Mouse (Mus musculus) layer of hippocampus, adult 6 months (tissue): Measurements from ENCODE around the gene Hhipl2. TPM values are rescaled to one million over a fixed set of nuclear protein-coding genes. Genes with fewer than 3 reads are reported as not detected.

ENCODE experiments used
- long read RNA-seq, 2 experiments: library from polyadenylated mRNA; unstranded; transcript quantifications; one replicate each; pipeline ENCODE4 v2.0.0; 2019 to 2020
- polyA plus RNA-seq: library from polyadenylated mRNA; unstranded; fragments of <200 nt; fragmentation: Nextera tagmentation; gene quantifications from 2 replicates; pipeline ENCODE4 v1.2.3, GENCODE M21; 2021

Gene Hhipl2
- not detected in 2 replicates for polyA plus RNA-seq
- long read RNA-seq, experiment 1: 0 reads
- long read RNA-seq, experiment 2: 0 reads

GRCm38 (mm10) chr1:183417873-183418272, at the start of gene Hhipl2:
TSS of gene Hhipl2 (plus strand) at chr1:183418215.

DNA sequence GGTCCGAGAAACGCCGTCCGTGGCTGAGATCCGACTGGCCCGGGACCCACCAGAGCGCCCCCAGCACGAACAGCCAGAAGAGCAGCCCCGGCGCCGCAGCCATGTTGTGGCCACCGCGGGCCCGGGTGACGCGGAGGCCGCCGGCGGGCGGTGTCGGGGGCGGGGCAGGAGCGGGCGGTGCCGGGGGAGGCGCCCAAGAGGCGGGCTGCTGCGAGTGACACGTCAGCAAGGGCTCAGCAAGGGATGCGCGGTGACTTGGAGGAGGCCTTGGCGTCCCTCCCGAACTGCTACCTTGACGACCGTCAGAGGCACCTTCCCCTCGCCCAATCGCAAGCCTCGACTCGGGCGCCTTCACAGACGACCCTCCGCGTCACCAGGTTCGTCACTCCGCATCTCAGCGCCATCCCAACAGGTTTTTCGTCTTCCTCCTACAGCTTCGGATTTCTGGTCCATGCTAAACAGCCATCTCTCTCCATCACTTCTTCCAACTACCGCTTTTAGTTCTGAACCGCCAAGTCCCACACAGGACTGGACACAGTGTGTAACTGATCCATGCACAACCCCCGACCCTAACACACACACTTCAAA, 48.5 kb upstream of the Hhipl2 start, which contains the start of gene Mia3:
Gene Mia3, minus strand, starts transcription at position 127 of the 588 bp plus-strand sequence.

DNA sequence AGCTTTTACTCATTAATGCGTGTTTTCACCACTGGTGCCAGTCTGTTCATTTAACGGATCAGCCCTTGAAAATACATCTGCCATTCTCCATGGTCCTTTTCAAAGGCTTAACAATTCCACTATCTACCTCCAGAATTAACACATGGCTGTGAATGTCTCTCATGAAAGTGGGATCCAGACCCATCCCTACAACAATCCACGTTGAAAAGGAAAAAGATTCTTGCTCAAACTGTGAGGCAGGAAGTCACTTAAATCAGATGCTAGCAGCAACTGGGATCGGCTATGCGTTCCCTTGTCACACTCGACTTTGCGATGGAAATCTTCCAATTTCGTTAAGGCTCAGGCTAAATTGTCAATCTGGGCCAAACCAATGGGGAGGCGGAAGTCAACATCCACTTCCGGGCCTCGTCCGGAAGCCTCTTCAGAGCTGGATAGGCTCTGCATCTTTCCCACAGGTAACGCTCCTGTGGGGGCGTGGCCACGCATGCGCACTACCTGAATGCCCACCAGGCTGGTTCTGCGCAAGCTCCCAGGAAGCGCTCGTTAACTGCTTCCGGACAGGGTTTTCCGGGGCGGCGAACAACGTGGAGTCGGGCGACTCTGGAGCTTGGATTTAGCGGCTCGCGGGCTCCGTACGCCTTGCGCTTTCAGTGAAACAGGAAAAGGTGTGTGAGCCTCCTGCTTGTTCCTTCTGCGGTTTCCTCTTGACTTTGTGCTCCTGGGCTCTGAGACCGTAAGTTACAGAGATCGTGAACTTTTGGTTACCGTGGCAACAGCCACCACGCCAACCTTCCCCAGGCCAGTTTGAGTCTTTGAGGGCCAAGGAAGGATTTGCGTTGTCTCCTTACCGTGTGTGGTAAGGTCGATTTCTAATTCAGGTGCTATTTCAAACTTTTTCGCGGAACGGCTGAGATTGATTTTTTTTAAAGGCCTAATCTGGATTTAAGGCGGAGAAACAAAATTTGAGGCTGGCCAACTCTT, 29.3 kb upstream of the Hhipl2 start, which contains the start of gene Taf1a:
Gene Taf1a, plus strand, starts transcription at position 556 of the 981 bp plus-strand sequence.

Other genes with a start within 250 kb of the Hhipl2 start
- 3.9 and 5.1 TPM in 2 replicates for gene Disp1, start 196.7 kb upstream of the Hhipl2 start, polyA plus RNA-seq
- 6.5 and 7.4 TPM in 2 replicates for gene Aida, start 121.6 kb upstream of the Hhipl2 start, polyA plus RNA-seq
- 27.9 and 29.7 TPM in 2 replicates for gene Brox, start 120.9 kb upstream of the Hhipl2 start, polyA plus RNA-seq
- 45.4 and 50.5 TPM in 2 replicates for gene Mia3, start 48.7 kb upstream of the Hhipl2 start, polyA plus RNA-seq
- gene Taf1a, start 29.2 kb upstream of the Hhipl2 start, polyA plus RNA-seq: 8.3 and 8.6 TPM in 2 replicates